Mouse (Mus musculus) spleen, adult 2 months (tissue): ENCODE results near the gene Stox2.

Experiments used
- CTCF ChIP-seq: fragments of 200-500 bp; IDR thresholded peaks from 2 replicates; pipeline ENCODE4 v1.5.1; 2011; ENCODE audit warnings: mild to moderate bottlenecking, inconsistent platforms; ENCODE audit not compliant: insufficient read depth, insufficient read length, insufficient replicate concordance; ENCODE audit errors: extremely low read depth
- POLR2A ChIP-seq: fragments of 200-500 bp; IDR thresholded peaks from 2 replicates; pipeline ENCODE4 v1.6.1; 2011; ENCODE audit warnings: low read depth, low read length, inconsistent platforms

DNA sequence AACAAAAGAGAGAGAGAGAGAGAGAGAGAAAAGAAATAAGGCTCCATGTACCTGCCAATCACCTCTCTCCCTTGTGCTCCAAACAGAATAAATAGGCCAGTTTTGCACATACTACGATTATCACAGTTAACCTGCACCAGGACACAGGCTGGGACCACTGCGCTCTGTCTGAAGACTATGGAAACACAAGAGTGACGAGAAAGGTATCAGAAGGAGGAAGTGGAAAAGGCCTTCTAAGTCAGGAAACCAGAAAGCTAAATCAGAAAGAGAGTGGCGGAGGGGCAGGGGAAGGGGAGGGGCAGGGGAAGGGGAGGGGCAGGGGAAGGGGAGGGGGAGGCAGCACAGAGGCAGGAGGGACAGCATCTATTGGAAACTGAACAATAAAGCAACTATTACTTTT lies 195.3 kb downstream of the Stox2 start:
- no peak for TF ChIP-seq POLR2A
- no peak for TF ChIP-seq CTCF
